Mouse (Mus musculus): ENCODE results near the gene Gm5868. TPM values are rescaled to one million over a fixed set of nuclear protein-coding genes. Genes with fewer than 3 reads are reported as not detected.
"Not testable (repeated sequence)": the region's sequence is repeated elsewhere in the genome, so short reads cannot be mapped to it uniquely, and the experiment has no call there.

The Gm5868 gene
- total RNA-seq (2021) = not detected

- intact Hi-C loops (cut with DNase I) = loop anchor here (5.0 kb wide), 1 partner anchor 420 kb away; the partner anchor contains the start of gene Slc10a4
- no peak for DNase-seq (ENCODE audit: low spot score)
Observed at GRCm38 (mm10) chr5:72587192-72587681, at the start of gene Gm5868. Gene Gm5868, minus strand, starts transcription at chr5:72587551.

- intact Hi-C loops (cut with DNase I) = no loop called here
- no peak for DNase-seq (ENCODE audit: low spot score)
Observed at GRCm38 (mm10) chr5:72636576-72636975, 49.2 kb upstream of the Gm5868 start.

- no peak for DNase-seq (ENCODE audit: low spot score)
- intact Hi-C loops (cut with DNase I) = no loop called here
Observed at GRCm38 (mm10) chr5:72636122-72636521, 48.8 kb upstream of the Gm5868 start.

- intact Hi-C loops (cut with DNase I) = no loop called here
- no peak for DNase-seq (ENCODE audit: low spot score)
Observed at GRCm38 (mm10) chr5:72634791-72635271, 47.5 kb upstream of the Gm5868 start.

GRCm38 (mm10) chr5:72630026-72630425, 42.7 kb upstream of the Gm5868 start:
- intact Hi-C loops (cut with DNase I) = no loop called here
- no peak for DNase-seq (ENCODE audit: low spot score)

- intact Hi-C loops (cut with DNase I) = no loop called here
Observed at GRCm38 (mm10) chr5:72621022-72621421, 33.7 kb upstream of the Gm5868 start.

GRCm38 (mm10) chr5:72617413-72617812, 30.1 kb upstream of the Gm5868 start:
- no peak for DNase-seq (ENCODE audit: low spot score)
- intact Hi-C loops (cut with DNase I) = no loop called here

More at GRCm38 (mm10) chr5:72621022-72621421, 33.7 kb upstream of the Gm5868 start:
- no peak for DNase-seq (ENCODE audit: low spot score)

GRCm38 (mm10) chr5:72603138-72603537, 15.8 kb upstream of the Gm5868 start:
- DNase-seq (ENCODE audit: low spot score) = no peak
- intact Hi-C loops (cut with DNase I) = no loop called here

GRCm38 (mm10) chr5:72601006-72601405, 13.7 kb upstream of the Gm5868 start:
- DNase-seq (ENCODE audit: low spot score) = peak; percentile 6
- intact Hi-C loops (cut with DNase I) = loop anchor here (2.0 kb wide), 1 partner anchor 250 kb away; no protein-coding TSS in a partner anchor

GRCm38 (mm10) chr5:72586667-72587191, 622 bp downstream of the Gm5868 start:
- DNase-seq (ENCODE audit: low spot score) = not testable (repeated sequence)
- intact Hi-C loops (cut with DNase I) = loop anchor here (5.0 kb wide), 1 partner anchor 421 kb away; the partner anchor contains the start of gene Slc10a4

GRCm38 (mm10) chr5:72586122-72586521, 1.2 kb downstream of the Gm5868 start:
- not testable (repeated sequence) for DNase-seq (ENCODE audit: low spot score)
- intact Hi-C loops (cut with DNase I) = loop anchor here (5.0 kb wide), 1 partner anchor 421 kb away; the partner anchor contains the start of gene Slc10a4

GRCm38 (mm10) chr5:72580970-72581332, 6.4 kb downstream of the Gm5868 start, which contains the start of gene Zar1:
Gene Zar1, minus strand, starts transcription at chr5:72581254.
- intact Hi-C loops (cut with DNase I); DNase-seq (ENCODE audit: low spot score): not testable (repeated sequence)

GRCm38 (mm10) chr5:72580088-72580969, 7.0 kb downstream of the Gm5868 start:
- intact Hi-C loops (cut with DNase I) = not testable (repeated sequence)

GRCm38 (mm10) chr5:72579599-72579998, 7.8 kb downstream of the Gm5868 start:
- intact Hi-C loops (cut with DNase I); DNase-seq (ENCODE audit: low spot score): not testable (repeated sequence)

More at GRCm38 (mm10) chr5:72580088-72580969, 7.0 kb downstream of the Gm5868 start:
- not testable (repeated sequence) for DNase-seq (ENCODE audit: low spot score)

GRCm38 (mm10) chr5:72565621-72566020, 21.7 kb downstream of the Gm5868 start:
- no peak for DNase-seq (ENCODE audit: low spot score)
- intact Hi-C loops (cut with DNase I) = no loop called here

GRCm38 (mm10) chr5:72563183-72563582, 24.2 kb downstream of the Gm5868 start:
- DNase-seq (ENCODE audit: low spot score); intact Hi-C loops (cut with DNase I): not testable (repeated sequence)

- intact Hi-C loops (cut with DNase I) = no loop called here
- DNase-seq (ENCODE audit: low spot score) = no peak
Observed at GRCm38 (mm10) chr5:72560976-72561628, 26.2 kb downstream of the Gm5868 start.

GRCm38 (mm10) chr5:72559544-72560049, 27.8 kb downstream of the Gm5868 start, which contains the start of gene Nfxl1:
Gene Nfxl1, minus strand, starts transcription at chr5:72559684.
- DNase-seq (ENCODE audit: low spot score) = peak; percentile 90
- intact Hi-C loops (cut with DNase I) = no loop called here

GRCm38 (mm10) chr5:72558716-72559526, 28.4 kb downstream of the Gm5868 start:
- no peak for DNase-seq (ENCODE audit: low spot score)
- intact Hi-C loops (cut with DNase I) = no loop called here
